Mouse (Mus musculus): ENCODE measurements around the gene Mrpl12. TPM values are rescaled to one million over a fixed set of nuclear protein-coding genes. Genes with fewer than 3 reads are reported as not detected.

Gene Mrpl12
- polyA plus RNA-seq, 1 experiment from 2014 or later = 142 TPM

GRCm38 (mm10) chr11:120464365-120464764 is 20.0 kb upstream of the Mrpl12 start:
- peaks cover 12% of the 10 kb centered on the region for H3K4me1 ChIP-seq (ENCODE audit: control insufficient read depth, insufficient read depth, low read length)
- no peak overlapping the region for H3K4me3 ChIP-seq (ENCODE audit: low read depth, low read length)
- ATAC-seq (ENCODE audit: insufficient read depth, low FRiP score, low TSS enrichment) = no peak
- peaks cover 13% of the 10 kb centered on the region for H3K36me3 ChIP-seq (ENCODE audit: control insufficient read depth, insufficient read depth, low read length)
- no peak for DNase-seq (ENCODE audit: low spot score)
- H3K27ac ChIP-seq (ENCODE audit: low read depth, low read length) = no peak overlapping the region
- H3K4me2 ChIP-seq (ENCODE audit: low read depth) = no peak overlapping the region
- H3K9ac ChIP-seq (ENCODE audit: low read length) = no peak overlapping the region
- H3K27me3 ChIP-seq (ENCODE audit: control insufficient read depth, insufficient read depth, low read length) = no peaks in the 10 kb centered on the region
- WGBS = 91% methylated on average over 5 of the region's 5 CpGs
- no peaks in the 10 kb centered on the region for H3K9me3 ChIP-seq (ENCODE audit: control insufficient read depth, low read length)

GRCm38 (mm10) chr11:120465521-120465920 is 18.9 kb upstream of the Mrpl12 start:
- Histone ChIP-seq H3K4me2 (ENCODE audit: low read depth) (no peak overlapping the region), H3K4me3 (ENCODE audit: low read depth, low read length) (no peak overlapping the region), H3K4me1 (ENCODE audit: control insufficient read depth, insufficient read depth, low read length) (peaks cover 12% of the 10 kb centered on the region), H3K36me3 (ENCODE audit: control insufficient read depth, insufficient read depth, low read length) (peaks cover 16% of the 10 kb centered on the region), H3K27ac (ENCODE audit: low read depth, low read length) (no peak overlapping the region), H3K9me3 (ENCODE audit: control insufficient read depth, low read length) (no peaks in the 10 kb centered on the region), H3K9ac (ENCODE audit: low read length) (no peak overlapping the region), H3K27me3 (ENCODE audit: control insufficient read depth, insufficient read depth, low read length) (no peaks in the 10 kb centered on the region)
- 96% methylated on average over 4 of the region's 4 CpGs for WGBS
- ATAC-seq (ENCODE audit: insufficient read depth, low FRiP score, low TSS enrichment) = no peak
- DNase-seq (ENCODE audit: low spot score) = no peak

- Histone ChIP-seq H3K27me3 (ENCODE audit: control insufficient read depth, insufficient read depth, low read length) (no peaks in the 10 kb centered on the region), H3K4me3 (ENCODE audit: low read depth, low read length) (peak within 1 kb of the TSS; percentile 93), H3K27ac (ENCODE audit: low read depth, low read length) (peak within 1 kb of the TSS; percentile 58; the same call in 1 of the 2 replicates), H3K9me3 (ENCODE audit: control insufficient read depth, low read length) (no peaks in the 10 kb centered on the region), H3K36me3 (ENCODE audit: control insufficient read depth, insufficient read depth, low read length) (peaks cover 19% of the 10 kb centered on the region), H3K4me2 (ENCODE audit: low read depth) (peak within 1 kb of the TSS; percentile 93), H3K9ac (ENCODE audit: low read length) (peak within 1 kb of the TSS; percentile 84), H3K4me1 (ENCODE audit: control insufficient read depth, insufficient read depth, low read length) (peaks cover 12% of the 10 kb centered on the region)
- DNase-seq (ENCODE audit: low spot score) (peak; percentile 99), ATAC-seq (ENCODE audit: insufficient read depth, low FRiP score, low TSS enrichment) (peak; percentile 100)
- under 1% methylated on average over 54 of the region's 54 CpGs for WGBS
These were observed 17.2 kb upstream of the Mrpl12 start, which contains the start of gene Arl16 for GRCm38 (mm10) chr11:120467051-120467735. Gene Arl16, minus strand, starts transcription at chr11:120467607.

- ATAC-seq (ENCODE audit: insufficient read depth, low FRiP score, low TSS enrichment) = no peak
- Histone ChIP-seq H3K9me3 (ENCODE audit: control insufficient read depth, low read length) (no peaks in the 10 kb centered on the region), H3K36me3 (ENCODE audit: control insufficient read depth, insufficient read depth, low read length) (peaks cover 18% of the 10 kb centered on the region), H3K9ac (ENCODE audit: low read length) (peak overlapping the region; percentile 77), H3K4me1 (ENCODE audit: control insufficient read depth, insufficient read depth, low read length) (peaks cover 12% of the 10 kb centered on the region), H3K4me3 (ENCODE audit: low read depth, low read length) (peak overlapping the region; percentile 93), H3K4me2 (ENCODE audit: low read depth) (peak overlapping the region; percentile 93), H3K27ac (ENCODE audit: low read depth, low read length) (0 out of 2 replicates have a peak overlapping the region, but pooled peaks have one; percentile 56), H3K27me3 (ENCODE audit: control insufficient read depth, insufficient read depth, low read length) (no peaks in the 10 kb centered on the region)
- 1% methylated on average over 33 of the region's 33 CpGs for WGBS
- DNase-seq (ENCODE audit: low spot score) = no peak
These were observed 16.7 kb upstream of the Mrpl12 start for GRCm38 (mm10) chr11:120467736-120468092.

- Histone ChIP-seq H3K27ac (ENCODE audit: low read depth, low read length) (no peak overlapping the region), H3K4me1 (ENCODE audit: control insufficient read depth, insufficient read depth, low read length) (peaks cover 7% of the 10 kb centered on the region), H3K9ac (ENCODE audit: low read length) (no peak overlapping the region), H3K4me2 (ENCODE audit: low read depth) (no peak overlapping the region), H3K27me3 (ENCODE audit: control insufficient read depth, insufficient read depth, low read length) (no peaks in the 10 kb centered on the region), H3K36me3 (ENCODE audit: control insufficient read depth, insufficient read depth, low read length) (peaks cover 30% of the 10 kb centered on the region), H3K9me3 (ENCODE audit: control insufficient read depth, low read length) (no peaks in the 10 kb centered on the region), H3K4me3 (ENCODE audit: low read depth, low read length) (no peak overlapping the region)
- no peak for DNase-seq (ENCODE audit: low spot score)
- WGBS = 97% methylated on average over 6 of the region's 6 CpGs
- ATAC-seq (ENCODE audit: insufficient read depth, low FRiP score, low TSS enrichment) = no peak
These were observed 12.4 kb upstream of the Mrpl12 start for GRCm38 (mm10) chr11:120472052-120472451.

GRCm38 (mm10) chr11:120483448-120483934 is 922 bp upstream of the Mrpl12 start:
- DNase-seq (ENCODE audit: low spot score) = no peak
- Histone ChIP-seq H3K9me3 (ENCODE audit: control insufficient read depth, low read length) (no peaks in the 10 kb centered on the region), H3K4me2 (ENCODE audit: low read depth) (peak overlapping the region; percentile 75), H3K36me3 (ENCODE audit: control insufficient read depth, insufficient read depth, low read length) (peaks cover 38% of the 10 kb centered on the region), H3K27me3 (ENCODE audit: control insufficient read depth, insufficient read depth, low read length) (no peaks in the 10 kb centered on the region), H3K9ac (ENCODE audit: low read length) (peak overlapping the region; percentile 73), H3K4me3 (ENCODE audit: low read depth, low read length) (peak overlapping the region; percentile 98; the same call in 1 of the 2 replicates), H3K27ac (ENCODE audit: low read depth, low read length) (peak overlapping the region; percentile 81; the same call in 1 of the 2 replicates), H3K4me1 (ENCODE audit: control insufficient read depth, insufficient read depth, low read length) (peaks cover 9% of the 10 kb centered on the region)
- 91% methylated on average over 7 of the region's 7 CpGs for WGBS
- ATAC-seq (ENCODE audit: insufficient read depth, low FRiP score, low TSS enrichment) = no peak

- peaks cover 12% of the 10 kb centered on the region for H3K4me1 ChIP-seq (ENCODE audit: control insufficient read depth, insufficient read depth, low read length)
- H3K9ac ChIP-seq (ENCODE audit: low read length) = peak overlapping the region; percentile 73
- no peaks in the 10 kb centered on the region for H3K9me3 ChIP-seq (ENCODE audit: control insufficient read depth, low read length)
- ATAC-seq (ENCODE audit: insufficient read depth, low FRiP score, low TSS enrichment) = no peak
- H3K4me2 ChIP-seq (ENCODE audit: low read depth) = peak overlapping the region; percentile 75
- 8% methylated on average over 10 of the region's 10 CpGs for WGBS
- H3K27me3 ChIP-seq (ENCODE audit: control insufficient read depth, insufficient read depth, low read length) = no peaks in the 10 kb centered on the region
- no peak for DNase-seq (ENCODE audit: low spot score)
- H3K36me3 ChIP-seq (ENCODE audit: control insufficient read depth, insufficient read depth, low read length) = peaks cover 22% of the 10 kb centered on the region
- H3K4me3 ChIP-seq (ENCODE audit: low read depth, low read length) = peak overlapping the region; percentile 98
- no peak overlapping the region for H3K27ac ChIP-seq (ENCODE audit: low read depth, low read length)
These were observed 838 bp downstream of the Mrpl12 start for GRCm38 (mm10) chr11:120485251-120485650.

GRCm38 (mm10) chr11:120488516-120488915 is 4.1 kb downstream of the Mrpl12 start:
- H3K27me3 ChIP-seq (ENCODE audit: control insufficient read depth, insufficient read depth, low read length) = no peaks in the 10 kb centered on the region

More at GRCm38 (mm10) chr11:120488516-120488915, 4.1 kb downstream of the Mrpl12 start:
- peaks cover 24% of the 10 kb centered on the region for H3K4me1 ChIP-seq (ENCODE audit: control insufficient read depth, insufficient read depth, low read length)
- DNase-seq (ENCODE audit: low spot score) (no peak), ATAC-seq (ENCODE audit: insufficient read depth, low FRiP score, low TSS enrichment) (no peak)
- WGBS = 79% methylated on average over 4 of the region's 4 CpGs
- no peak overlapping the region for H3K4me3 ChIP-seq (ENCODE audit: low read depth, low read length)
- no peak overlapping the region for H3K27ac ChIP-seq (ENCODE audit: low read depth, low read length)
- H3K4me2 ChIP-seq (ENCODE audit: low read depth) = no peak overlapping the region
- H3K9me3 ChIP-seq (ENCODE audit: control insufficient read depth, low read length) = no peaks in the 10 kb centered on the region
- peaks cover 7% of the 10 kb centered on the region for H3K36me3 ChIP-seq (ENCODE audit: control insufficient read depth, insufficient read depth, low read length)
- H3K9ac ChIP-seq (ENCODE audit: low read length) = no peak overlapping the region

Measured in neural tube, embryonic 11.5 days (tissue).